ENCODE assay signal across 19 mouse cellular contexts in genomic region chr4:129565139-129565538, GRCm38 (mm10). TPM values are rescaled to one million over a fixed set of nuclear protein-coding genes. Genes with fewer than 3 reads are reported as not detected.
DNase-seq lines count a peak whose midpoint lies in the region; ATAC-seq lines count a peak whose summit lies in the region.
"Had no signal": no experiment of that assay in that cellular context is flagged by ENCODE, and none has a peak within 500 bp of the region (broad histone marks: within the 10 kb centered on the region; RNA-seq: fewer than 3 reads in every experiment).

No protein-coding gene starts in this region.

- peak; percentile 53 for ATAC-seq in CD4-positive, CD25-positive, alpha-beta regulatory T cell, adult 4 months
- peak; percentile 50 for ATAC-seq in activated CD4-positive, CD25-positive, alpha-beta regulatory T cell, adult 4 months
- ATAC-seq: forebrain, embryonic 14.5 days; forebrain, postnatal 0 days; hindbrain, embryonic 16.5 days; intestine, postnatal 0 days had no signal

- DNase-seq in naive thymus-derived CD4-positive, alpha-beta T cell, adult 2 months (ENCODE audit: low read depth), result peak; percentile 77
- DNase-seq in heart, postnatal 4 days, result no peak
- no peak for DNase-seq in right cerebral cortex, adult 18-20 months
- DNase-seq in right cerebral cortex, postnatal 14 days, result no peak
- DNase-seq: adrenal gland, adult 2 months; adrenal gland, postnatal 14 days; cerebellum, adult 11-12 months; cerebellum, adult 9-10 months; cerebellum, postnatal 14 days; forebrain, postnatal 0 days; gastrocnemius, adult 2 months; gastrocnemius, postnatal 14 days; heart, adult 11 months had no signal

RNA-seq across cellular contexts. Expression of gene Lck, which starts 8.3 kb away (rescaled TPM):
- polyA plus RNA-seq in CD4-positive, CD25-positive, alpha-beta regulatory T cell, adult 4 months (2017; shearing (Covaris generic)), result 1,000 to 10,000 TPM; 1,549 to 2,173 TPM
- polyA plus RNA-seq in activated CD4-positive, CD25-positive, alpha-beta regulatory T cell, adult 4 months (2017; shearing (Covaris generic)), result 1,000 to 10,000 TPM; 1,301 to 1,674 TPM
- under 1 TPM; 0.86 to 0.91 TPM for total RNA-seq in heart, postnatal 4 days (2021)
- total RNA-seq: gastrocnemius, adult 2 months had no signal

RNA-seq across cellular contexts. Expression of gene Fam167b, which starts 13.2 kb away (rescaled TPM):
- under 1 TPM in 1 of 2 experiments, not detected in 1; 0.86 TPM for polyA plus RNA-seq in CD4-positive, CD25-positive, alpha-beta regulatory T cell, adult 4 months (2017; shearing (Covaris generic))
- 1 to 10 TPM; 1.3 to 1.6 TPM for polyA plus RNA-seq in activated CD4-positive, CD25-positive, alpha-beta regulatory T cell, adult 4 months (2017; shearing (Covaris generic))
- 1 to 10 TPM; 1.5 TPM for total RNA-seq in heart, postnatal 4 days (2021)
- total RNA-seq: forebrain, postnatal 0 days; gastrocnemius, adult 2 months; MEL had no signal
- polyA plus RNA-seq: forebrain, embryonic 14.5 days; forebrain, postnatal 0 days had no signal

RNA-seq across cellular contexts. Expression of gene Hdac1, which starts 22.6 kb away (rescaled TPM):
- 100 to 1,000 TPM; 270 to 328 TPM for polyA plus RNA-seq in CD4-positive, CD25-positive, alpha-beta regulatory T cell, adult 4 months (2017; shearing (Covaris generic))
- polyA plus RNA-seq in activated CD4-positive, CD25-positive, alpha-beta regulatory T cell, adult 4 months (2017; shearing (Covaris generic)), result 100 to 1,000 TPM; 225 to 283 TPM
- 10 to 100 TPM; 45.0 to 46.4 TPM for total RNA-seq in heart, postnatal 4 days (2021)

RNA-seq across cellular contexts. Expression of gene Eif3i, which starts 35.3 kb away (rescaled TPM):
- 100 to 1,000 TPM; 337 to 353 TPM for polyA plus RNA-seq in CD4-positive, CD25-positive, alpha-beta regulatory T cell, adult 4 months (2017; shearing (Covaris generic))
- 100 to 1,000 TPM; 377 to 435 TPM for polyA plus RNA-seq in activated CD4-positive, CD25-positive, alpha-beta regulatory T cell, adult 4 months (2017; shearing (Covaris generic))
- total RNA-seq in heart, postnatal 4 days (2021), result 100 to 1,000 TPM; 146 to 160 TPM

RNA-seq across cellular contexts. Expression of gene Tmem234, which starts 35.3 kb away (rescaled TPM):
- 100 to 1,000 TPM; 254 to 306 TPM for polyA plus RNA-seq in CD4-positive, CD25-positive, alpha-beta regulatory T cell, adult 4 months (2017; shearing (Covaris generic))
- polyA plus RNA-seq in activated CD4-positive, CD25-positive, alpha-beta regulatory T cell, adult 4 months (2017; shearing (Covaris generic)), result 100 to 1,000 TPM; 296 to 341 TPM
- 10 to 100 TPM; 64.8 to 72.1 TPM for total RNA-seq in heart, postnatal 4 days (2021)
